ENCODE assay signal across 20 mouse cellular contexts in the genomic region with DNA sequence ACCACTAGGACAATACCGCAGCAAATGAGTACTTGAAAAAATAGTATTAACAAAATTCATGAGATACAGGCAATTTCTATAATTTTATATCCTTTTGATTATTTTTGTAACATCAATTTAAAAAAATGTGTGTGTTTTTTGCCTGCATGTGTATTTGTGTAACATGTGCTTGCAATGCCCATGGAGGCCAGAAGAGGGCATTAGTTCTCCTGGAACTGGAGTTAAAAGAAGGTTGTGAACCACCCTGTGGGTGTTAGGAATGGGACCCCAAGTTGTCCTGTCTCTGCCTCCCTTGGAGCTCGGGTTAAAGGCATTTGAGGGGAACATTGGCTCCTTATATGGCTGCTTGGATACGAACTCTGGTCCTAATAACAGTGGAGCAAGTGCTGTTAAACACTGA. TPM values are rescaled to one million over a fixed set of nuclear protein-coding genes. Genes with fewer than 3 reads are reported as not detected.
DNase-seq lines count a peak whose midpoint lies in the region; ATAC-seq and TF ChIP-seq lines count a peak whose summit lies in the region.
"Had no signal": no experiment of that assay in that cellular context is flagged by ENCODE, and none has a peak within 500 bp of the region (broad histone marks: within the 10 kb centered on the region; RNA-seq: fewer than 3 reads in every experiment).

No protein-coding gene starts in this region.

- H3K36me3 ChIP-seq in kidney, embryonic 15.5 days = no peaks in the 10 kb centered on the region
- H3K36me3 ChIP-seq in thymus, adult 2 months (ENCODE audit: control insufficient read depth, insufficient read depth, low read length) = no peaks in the 10 kb centered on the region
- no peaks in the 10 kb centered on the region for H3K36me3 ChIP-seq in liver, postnatal 0 days (replicated peaks; ENCODE audit: insufficient read depth, low read length)
- H3K36me3 ChIP-seq: liver, embryonic 15.5 days; midbrain, embryonic 13.5 days had no signal

- no peak for TF ChIP-seq POLR2A in thymus, adult 2 months (IDR thresholded peaks at IDR 0.05; ENCODE audit: control insufficient read depth, extremely low read depth, insufficient read depth, low read length, poor library complexity)

- TF ChIP-seq CTCF in thymus, adult 2 months (IDR thresholded peaks at IDR 0.05; ENCODE audit: borderline replicate concordance, control insufficient read depth, extremely low read depth, insufficient read depth, low read length, poor library complexity) = no peak
- peak; percentile 44 for TF ChIP-seq CTCF in liver, postnatal 0 days (IDR thresholded peaks at IDR 0.05; ENCODE audit: low read depth)

- H3K4me3 ChIP-seq in kidney, embryonic 15.5 days (replicated peaks) = no peak overlapping the region
- no peak overlapping the region for H3K4me3 ChIP-seq in thymus, adult 2 months (ENCODE audit: control insufficient read depth, insufficient read depth, low read length)
- no peak overlapping the region for H3K4me3 ChIP-seq in liver, postnatal 0 days (ENCODE audit: low read depth, low read length)
- H3K4me3 ChIP-seq: liver, embryonic 15.5 days; midbrain, embryonic 13.5 days had no signal

- no peaks in the 10 kb centered on the region for H3K27me3 ChIP-seq in kidney, embryonic 15.5 days
- no peaks in the 10 kb centered on the region for H3K27me3 ChIP-seq in thymus, adult 2 months (ENCODE audit: control insufficient read depth, insufficient read depth, low read length)
- H3K27me3 ChIP-seq in liver, postnatal 0 days (ENCODE audit: insufficient read depth, low read length) = no peaks in the 10 kb centered on the region
- H3K27me3 ChIP-seq: liver, embryonic 15.5 days; midbrain, embryonic 13.5 days had no signal

- no peaks in the 10 kb centered on the region for H3K9me3 ChIP-seq in kidney, embryonic 15.5 days (replicated peaks)
- H3K9me3 ChIP-seq in liver, postnatal 0 days (ENCODE audit: low read length) = no peaks in the 10 kb centered on the region
- H3K9me3 ChIP-seq: liver, embryonic 15.5 days; midbrain, embryonic 13.5 days had no signal

- H3K9ac ChIP-seq in kidney, embryonic 15.5 days = no peak overlapping the region
- no peak overlapping the region for H3K9ac ChIP-seq in liver, postnatal 0 days (replicated peaks)
- H3K9ac ChIP-seq: liver, embryonic 15.5 days; midbrain, embryonic 13.5 days had no signal

- no peak overlapping the region for H3K4me2 ChIP-seq in kidney, embryonic 15.5 days
- H3K4me2 ChIP-seq in liver, postnatal 0 days (ENCODE audit: low read depth, low read length) = no peak overlapping the region
- H3K4me2 ChIP-seq: liver, embryonic 15.5 days; midbrain, embryonic 13.5 days had no signal

- TF ChIP-seq EP300 in liver, postnatal 0 days (IDR thresholded peaks at IDR 0.05; ENCODE audit: low read depth) = no peak

- H3K27ac ChIP-seq in kidney, embryonic 15.5 days = no peak overlapping the region
- no peak overlapping the region for H3K27ac ChIP-seq in thymus, adult 2 months (ENCODE audit: control insufficient read depth, insufficient read depth, low read length)
- H3K27ac ChIP-seq in liver, postnatal 0 days (ENCODE audit: low read depth) = no peak overlapping the region
- H3K27ac ChIP-seq: liver, embryonic 15.5 days; macrophage; midbrain, embryonic 13.5 days had no signal

- WGBS in kidney, embryonic 15.5 days = 72% methylated on average over 3 of the region's 3 CpGs
- 98% methylated on average over 3 of the region's 3 CpGs for WGBS in thymus, adult 2 months
- 72% methylated on average over 3 of the region's 3 CpGs for WGBS in liver, postnatal 0 days (ENCODE audit: insufficient replicate concordance)

- no peaks in the 10 kb centered on the region for H3K4me1 ChIP-seq in kidney, embryonic 15.5 days
- no peaks in the 10 kb centered on the region for H3K4me1 ChIP-seq in thymus, adult 2 months (replicated peaks; ENCODE audit: control insufficient read depth, insufficient read depth, low read length)
- no peaks in the 10 kb centered on the region for H3K4me1 ChIP-seq in liver, postnatal 0 days (ENCODE audit: insufficient read depth)
- H3K4me1 ChIP-seq: liver, embryonic 15.5 days; midbrain, embryonic 13.5 days had no signal

- DNase-seq in kidney, postnatal 4 days = peak; percentile 7 to 11
- DNase-seq in thymus, postnatal 14 days = peak; percentile 5
- no peak for DNase-seq in thymus, adult 2 months
- DNase-seq in NIH3T3 (ENCODE audit: low read depth) = peak; percentile 1
- DNase-seq in liver, postnatal 0 days = no peak
- DNase-seq in cerebellum, adult 9-11 months = no peak
- no peak for DNase-seq in adrenal gland, postnatal 10 days
- DNase-seq: adrenal gland, postnatal 25 days; gastrocnemius, postnatal 10 days; kidney, postnatal 14 days; right cerebral cortex, adult 18-20 months had no signal

- ATAC-seq in kidney, embryonic 15.5 days (replicated peaks; ENCODE audit: low FRiP score) = no peak
- ATAC-seq in liver, postnatal 0 days = no peak
- ATAC-seq: forebrain, embryonic 16.5 days; midbrain, embryonic 13.5 days had no signal

RNA-seq across cellular contexts. Expression of gene Gm595, which starts 26.2 kb away (rescaled TPM):
- polyA plus RNA-seq in kidney, embryonic 15.5 days (2015; fragmentation: Nextera tagmentation; extraction: Ambion mirVana) = not detected in 2 replicates
- polyA plus RNA-seq in thymus, adult 2 months (2012; rRNA removed) = not detected in 2 replicates
- 0.06 TPM in 1 of 2 replicates, not detected in the other for polyA plus RNA-seq in liver, postnatal 0 days (2015; fragmentation: Nextera tagmentation; extraction: Ambion mirVana)
- total RNA-seq in adrenal gland, postnatal 10 days (2021) = not detected
- total RNA-seq: adrenal gland, postnatal 25 days; heart, postnatal 25 days; layer of hippocampus, postnatal 14 days; left cerebral cortex, postnatal 36 days had no signal
- polyA plus RNA-seq: embryonic facial prominence, embryonic 11.5 days; forebrain, embryonic 16.5 days; macrophage; midbrain, embryonic 13.5 days had no signal

Comparison
In these comparisons a context has a peak if more than half of its experiments do, and no peak if none do; other contexts are left out.
1. DNase-seq: peak in kidney, postnatal 4 days (2 of 2), thymus, postnatal 14 days (single experiment) and NIH3T3 (single experiment); none in thymus, adult 2 months (single experiment), liver, postnatal 0 days (single experiment), cerebellum, adult 9-11 months (single experiment) and adrenal gland, postnatal 10 days (single experiment).